Mouse (Mus musculus): Measurements from ENCODE around the gene Smox. TPM values are rescaled to one million over a fixed set of nuclear protein-coding genes. Genes with fewer than 3 reads are reported as not detected.

The Smox gene
- total RNA-seq (2014; rRNA removed) (77.6 and 84.2 TPM in 2 replicates), polyA plus RNA-seq (2015; fragmentation: Nextera tagmentation; extraction: Ambion mirVana) (65.6 and 73.6 TPM in 2 replicates)

DNA sequence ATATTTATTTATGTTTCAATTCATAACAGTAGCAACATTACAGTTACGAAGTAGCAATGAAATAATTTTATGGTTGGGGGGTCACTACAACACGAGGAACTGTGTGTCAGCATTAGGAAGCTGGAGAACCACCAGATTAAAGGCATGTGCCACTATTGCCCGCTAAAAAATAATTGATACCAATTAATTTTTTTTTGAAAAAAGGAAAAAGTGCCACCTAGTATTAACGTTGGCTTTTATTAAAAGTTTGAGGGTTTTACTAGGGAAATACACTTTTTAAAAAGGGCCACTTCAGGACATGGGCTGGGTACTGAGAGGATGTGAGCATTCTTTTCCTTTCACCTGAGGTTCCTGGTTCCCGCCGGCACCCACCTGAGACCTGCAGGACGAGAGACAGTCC is at the start of gene Smox:
Gene Smox, plus strand, starts transcription at position 301 of the 400 bp plus-strand sequence.
- no peak for TF ChIP-seq CTCF (IDR thresholded peaks at IDR 0.05)
- H3K9ac ChIP-seq (replicated peaks; ENCODE audit: low read length, poor library complexity, severe bottlenecking): peak within 1 kb of the TSS; percentile 90
- DNase-seq (ENCODE audit: low spot score) (no peak), ATAC-seq (ENCODE audit: low FRiP score) (peak; percentile 1)
- no peaks in the 10 kb centered on the region for H3K4me1 ChIP-seq (ENCODE audit: insufficient read depth, low read length)
- no peaks in the 10 kb centered on the region for H3K36me3 ChIP-seq (ENCODE audit: insufficient read depth, low read length)
- WGBS: 18% methylated on average over 7 of the region's 7 CpGs
- no peaks in the 10 kb centered on the region for H3K9me3 ChIP-seq (ENCODE audit: low read length)
- H3K27ac ChIP-seq (ENCODE audit: low read depth, low read length): peak within 1 kb of the TSS; percentile 74
- peak within 1 kb of the TSS; percentile 90 for H3K4me3 ChIP-seq (ENCODE audit: low read depth, low read length)
- H3K27me3 ChIP-seq (ENCODE audit: insufficient read depth, low read length): no peaks in the 10 kb centered on the region
- peak within 1 kb of the TSS; percentile 73 for H3K4me2 ChIP-seq (ENCODE audit: low read depth, low read length, poor library complexity, severe bottlenecking)

DNA sequence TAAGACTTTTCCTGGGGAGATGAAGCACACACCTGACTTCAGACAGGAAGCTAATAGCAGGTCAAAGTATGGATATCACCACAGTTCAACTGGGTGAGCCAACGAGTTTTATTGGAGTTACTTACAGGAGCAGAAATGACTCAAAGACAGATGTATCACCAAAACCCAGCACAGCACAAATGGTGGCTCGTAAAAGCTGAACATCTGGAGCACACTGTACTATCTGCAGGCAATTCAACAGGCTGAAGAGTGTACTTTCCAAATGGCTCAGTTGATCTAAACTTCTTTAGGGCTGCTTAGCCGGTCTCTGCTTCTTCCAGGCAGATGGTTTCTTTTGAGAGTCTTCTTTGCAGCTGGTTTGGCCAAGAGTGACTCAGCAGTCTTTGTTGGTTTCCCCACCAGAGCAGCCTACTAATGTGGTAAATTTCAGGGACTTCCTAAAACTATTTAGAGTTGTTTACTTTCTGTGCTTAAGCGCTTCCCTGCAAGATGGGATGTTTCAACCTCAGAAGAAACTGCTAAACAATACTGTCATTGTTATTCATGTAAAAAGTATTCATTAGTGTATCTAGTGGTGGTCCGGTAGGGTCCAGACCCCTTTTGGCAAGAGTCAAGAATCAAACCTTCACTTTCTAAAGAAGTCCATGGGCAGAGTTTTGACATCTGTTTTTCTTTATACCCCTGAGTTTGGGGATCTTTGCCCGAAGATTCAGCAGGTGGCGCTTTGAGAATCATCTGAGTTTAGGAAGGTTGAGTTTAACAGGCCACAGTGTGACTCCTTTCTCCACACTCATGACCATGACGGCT is 48.0 kb upstream of the Smox start:
- ATAC-seq (ENCODE audit: low FRiP score) (no peak), DNase-seq (ENCODE audit: low spot score) (no peak)
- H3K4me2 ChIP-seq (ENCODE audit: low read depth, low read length, poor library complexity, severe bottlenecking): no peak overlapping the region
- H3K9me3 ChIP-seq (ENCODE audit: low read length): no peaks in the 10 kb centered on the region
- H3K27ac ChIP-seq (ENCODE audit: low read depth, low read length): no peak overlapping the region
- no peaks in the 10 kb centered on the region for H3K4me1 ChIP-seq (ENCODE audit: insufficient read depth, low read length)
- H3K36me3 ChIP-seq (ENCODE audit: insufficient read depth, low read length): no peaks in the 10 kb centered on the region
- no peak overlapping the region for H3K4me3 ChIP-seq (ENCODE audit: low read depth, low read length)
- no peak overlapping the region for H3K9ac ChIP-seq (replicated peaks; ENCODE audit: low read length, poor library complexity, severe bottlenecking)
- peak; percentile 41 for TF ChIP-seq CTCF (IDR thresholded peaks at IDR 0.05)
- H3K27me3 ChIP-seq (ENCODE audit: insufficient read depth, low read length): no peaks in the 10 kb centered on the region
- 63% methylated on average over 8 of the region's 8 CpGs for WGBS

DNA sequence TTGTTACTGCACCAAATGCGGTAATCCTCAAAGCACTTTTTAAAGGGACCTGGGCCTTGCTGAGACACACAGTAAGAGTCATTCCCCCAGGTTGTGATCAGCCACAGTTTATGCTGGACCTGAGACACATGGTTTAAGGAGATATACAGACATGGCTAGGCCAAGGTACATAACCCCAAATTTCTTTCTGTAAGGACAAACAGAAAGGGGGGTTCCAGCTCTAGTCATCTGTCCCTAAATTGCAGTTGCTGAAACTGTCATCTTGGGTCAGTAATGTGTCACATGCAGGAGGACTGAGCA is 47.5 kb upstream of the Smox start:
- Histone ChIP-seq H3K36me3 (ENCODE audit: insufficient read depth, low read length) (no peaks in the 10 kb centered on the region), H3K4me3 (ENCODE audit: low read depth, low read length) (no peak overlapping the region), H3K4me1 (ENCODE audit: insufficient read depth, low read length) (no peaks in the 10 kb centered on the region), H3K4me2 (ENCODE audit: low read depth, low read length, poor library complexity, severe bottlenecking) (no peak overlapping the region), H3K27ac (ENCODE audit: low read depth, low read length) (no peak overlapping the region), H3K27me3 (ENCODE audit: insufficient read depth, low read length) (no peaks in the 10 kb centered on the region), H3K9ac (replicated peaks; ENCODE audit: low read length, poor library complexity, severe bottlenecking) (no peak overlapping the region), H3K9me3 (ENCODE audit: low read length) (no peaks in the 10 kb centered on the region)
- 21% methylated on average over 1 of the region's 1 CpGs for WGBS
- ATAC-seq (ENCODE audit: low FRiP score) (no peak), DNase-seq (ENCODE audit: low spot score) (no peak)
- no peak for TF ChIP-seq CTCF (IDR thresholded peaks at IDR 0.05)

DNA sequence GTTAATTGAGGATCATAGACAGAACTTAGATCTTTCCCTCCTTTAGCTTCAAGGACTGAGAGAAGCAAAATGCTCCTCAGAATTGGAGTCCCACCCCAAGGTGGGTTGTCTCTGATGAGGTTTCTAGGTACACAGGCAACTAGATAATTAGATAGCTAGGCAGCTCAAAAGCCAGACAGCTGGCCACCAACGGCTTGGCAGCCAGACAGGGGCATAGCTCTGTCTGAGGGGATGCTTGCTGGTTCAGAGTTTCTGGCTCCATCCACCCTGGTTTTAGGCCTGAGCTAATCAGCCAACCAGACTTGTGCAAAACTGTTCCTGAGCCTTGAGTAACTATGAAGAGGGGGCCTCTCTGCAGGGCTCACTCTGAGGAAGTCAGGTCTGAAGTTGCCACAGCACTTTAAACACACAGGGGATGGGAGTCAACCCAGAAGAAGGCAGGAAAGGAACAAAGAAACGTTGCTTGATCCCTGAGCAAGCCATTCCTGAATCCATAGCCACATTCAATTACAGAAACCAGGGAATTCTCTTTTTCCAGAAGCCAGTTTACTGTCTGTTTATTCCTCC is 44.8 kb upstream of the Smox start:
- H3K27ac ChIP-seq (ENCODE audit: low read depth, low read length): no peak overlapping the region

DNA sequence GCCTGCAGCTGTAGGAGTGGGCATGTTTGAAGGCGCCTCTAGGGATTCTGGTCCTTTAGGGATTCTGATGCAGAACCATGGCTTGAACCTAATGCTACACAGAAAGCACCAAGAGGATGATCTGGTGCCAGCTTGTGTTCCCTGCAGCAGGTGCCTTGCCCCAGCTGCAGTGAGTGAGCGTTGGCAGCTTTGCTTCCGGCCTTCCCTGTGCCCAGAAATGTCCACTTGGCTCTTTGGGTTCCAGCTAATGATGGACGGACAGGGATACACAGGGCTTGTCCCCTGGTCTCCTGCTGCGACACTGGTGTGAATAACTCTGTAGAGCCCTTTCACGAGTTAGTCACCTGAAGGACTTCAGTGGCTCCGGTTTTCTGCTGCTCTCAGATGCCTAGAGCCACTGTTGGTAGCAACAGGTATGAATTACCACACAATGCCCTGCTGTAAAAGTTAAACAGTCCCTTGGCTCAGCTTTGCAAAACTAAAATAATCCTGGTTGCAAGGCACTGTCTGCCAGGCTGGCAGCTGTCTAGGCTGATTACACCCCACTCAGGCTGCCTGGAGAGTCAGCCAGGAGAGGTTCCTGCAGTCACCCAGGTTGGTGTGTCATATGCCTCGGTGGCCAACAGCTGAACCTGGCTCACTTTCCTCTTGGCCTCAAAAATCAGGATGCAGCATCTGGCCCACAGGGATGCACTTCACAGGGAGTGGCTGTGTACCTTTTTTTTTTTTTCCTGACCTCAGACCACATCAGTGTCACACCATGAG is 43.5 kb upstream of the Smox start:
- peak; percentile 47 for DNase-seq (ENCODE audit: low spot score)

More for the DNA sequence above, 44.8 kb upstream of the Smox start:
- no peak overlapping the region for H3K4me2 ChIP-seq (ENCODE audit: low read depth, low read length, poor library complexity, severe bottlenecking)
- ATAC-seq (ENCODE audit: low FRiP score): no peak
- H3K4me1 ChIP-seq (ENCODE audit: insufficient read depth, low read length): no peaks in the 10 kb centered on the region
- no peaks in the 10 kb centered on the region for H3K9me3 ChIP-seq (ENCODE audit: low read length)
- no peaks in the 10 kb centered on the region for H3K27me3 ChIP-seq (ENCODE audit: insufficient read depth, low read length)
- H3K9ac ChIP-seq (replicated peaks; ENCODE audit: low read length, poor library complexity, severe bottlenecking): no peak overlapping the region
- 60% methylated on average over 2 of the region's 2 CpGs for whole genome bisulfite sequencing
- H3K4me3 ChIP-seq (ENCODE audit: low read depth, low read length): no peak overlapping the region
- H3K36me3 ChIP-seq (ENCODE audit: insufficient read depth, low read length): no peaks in the 10 kb centered on the region
- DNase-seq (ENCODE audit: low spot score): peak; percentile 17
- no peak for TF ChIP-seq CTCF (IDR thresholded peaks at IDR 0.05)

DNA sequence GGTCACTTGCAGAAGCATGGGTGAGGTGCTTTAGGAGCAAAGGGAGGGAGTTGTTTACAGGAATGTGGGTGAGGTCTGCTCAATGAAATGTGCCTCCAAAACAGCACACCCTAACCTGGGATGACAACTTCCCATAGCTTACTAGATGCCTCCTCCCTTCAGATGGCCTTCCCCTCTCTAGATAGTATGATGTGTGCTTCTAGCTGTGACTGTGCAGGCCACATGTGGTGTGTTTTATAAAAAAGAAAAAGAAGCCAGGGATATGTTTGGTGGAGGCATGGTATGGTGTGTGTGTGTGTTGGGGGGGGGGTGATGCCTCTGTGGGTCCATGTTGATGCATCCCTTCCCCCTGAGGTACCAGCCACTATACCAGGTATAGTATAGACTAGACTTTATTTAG is 42.9 kb upstream of the Smox start:
- H3K4me2 ChIP-seq (ENCODE audit: low read depth, low read length, poor library complexity, severe bottlenecking): no peak overlapping the region
- DNase-seq (ENCODE audit: low spot score) (no peak), ATAC-seq (ENCODE audit: low FRiP score) (no peak)
- no peak for TF ChIP-seq CTCF (IDR thresholded peaks at IDR 0.05)
- H3K4me3 ChIP-seq (ENCODE audit: low read depth, low read length): no peak overlapping the region
- H3K9me3 ChIP-seq (ENCODE audit: low read length): no peaks in the 10 kb centered on the region
- H3K27ac ChIP-seq (ENCODE audit: low read depth, low read length): no peak overlapping the region
- H3K27me3 ChIP-seq (ENCODE audit: insufficient read depth, low read length): no peaks in the 10 kb centered on the region
- H3K9ac ChIP-seq (replicated peaks; ENCODE audit: low read length, poor library complexity, severe bottlenecking): no peak overlapping the region
- H3K36me3 ChIP-seq (ENCODE audit: insufficient read depth, low read length): no peaks in the 10 kb centered on the region
- H3K4me1 ChIP-seq (ENCODE audit: insufficient read depth, low read length): no peaks in the 10 kb centered on the region

More for the DNA sequence above, 43.5 kb upstream of the Smox start:
- ATAC-seq (ENCODE audit: low FRiP score): no peak
- TF ChIP-seq CTCF (IDR thresholded peaks at IDR 0.05): no peak
- Histone ChIP-seq H3K9me3 (ENCODE audit: low read length) (no peaks in the 10 kb centered on the region), H3K27me3 (ENCODE audit: insufficient read depth, low read length) (no peaks in the 10 kb centered on the region), H3K4me2 (ENCODE audit: low read depth, low read length, poor library complexity, severe bottlenecking) (no peak overlapping the region), H3K4me3 (ENCODE audit: low read depth, low read length) (no peak overlapping the region), H3K36me3 (ENCODE audit: insufficient read depth, low read length) (no peaks in the 10 kb centered on the region), H3K4me1 (ENCODE audit: insufficient read depth, low read length) (no peaks in the 10 kb centered on the region), H3K27ac (ENCODE audit: low read depth, low read length) (no peak overlapping the region), H3K9ac (replicated peaks; ENCODE audit: low read length, poor library complexity, severe bottlenecking) (no peak overlapping the region)
- 79% methylated on average over 8 of the region's 8 CpGs for WGBS

All from midbrain, postnatal 0 days (tissue).